Mouse (Mus musculus) ES-E14 (cell line): ENCODE data around the gene Clmn.

Experiments
- CHD2 ChIP-seq: IDR thresholded peaks from 2 replicates; pipeline ENCODE4 v1.6.1; 2014; ENCODE audit warnings: mild to moderate bottlenecking, low read depth, low read length, inconsistent platforms
- HCFC1 ChIP-seq: IDR thresholded peaks from 2 replicates; pipeline ENCODE4 v1.6.1; 2012; ENCODE audit warnings: low read length, inconsistent platforms, borderline replicate concordance; ENCODE audit not compliant: insufficient read depth
- MAFK ChIP-seq: IDR thresholded peaks from 2 replicates; pipeline ENCODE4 v1.6.1; 2014; ENCODE audit warnings: mild to moderate bottlenecking, low read depth, low read length, inconsistent platforms; ENCODE audit not compliant: insufficient read depth
- ZC3H11A ChIP-seq: IDR thresholded peaks from 2 replicates; pipeline ENCODE4 v1.6.1; 2012; ENCODE audit warnings: low read depth, mild to moderate bottlenecking, inconsistent platforms, low read length, borderline replicate concordance

DNA sequence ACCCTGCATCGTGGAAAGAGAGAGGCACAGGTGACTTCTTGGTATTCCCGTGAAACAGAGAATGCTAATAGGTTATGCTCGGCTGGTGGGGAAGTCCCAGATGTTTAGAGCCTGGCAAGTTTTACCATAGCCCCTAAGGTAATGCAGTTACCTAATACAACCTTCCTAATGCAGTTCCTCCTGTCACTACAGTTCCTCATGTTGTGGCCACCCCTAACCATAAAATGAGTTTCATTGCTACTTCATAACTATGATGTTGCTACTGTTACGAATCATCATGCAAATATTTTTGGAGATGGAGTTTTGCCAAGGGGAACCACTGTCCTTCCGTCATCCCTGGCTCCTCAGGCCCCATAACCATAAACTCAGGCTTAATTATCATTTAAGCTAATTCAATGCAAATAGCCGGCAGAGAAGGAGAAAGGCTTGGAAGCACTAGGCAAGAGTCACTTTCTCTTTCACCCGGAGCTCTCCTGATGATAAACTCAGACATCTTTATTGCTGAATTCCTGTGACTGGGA lies 53.9 kb downstream of the Clmn start:
- no peak for TF ChIP-seq MAFK
- TF ChIP-seq CHD2 = no peak
- no peak for TF ChIP-seq ZC3H11A
- TF ChIP-seq HCFC1 = no peak
